Mouse (Mus musculus) spleen, adult 10 weeks (tissue): ENCODE measurements around the gene Eif2s3x. TPM values are rescaled to one million over a fixed set of nuclear protein-coding genes. Genes with fewer than 3 reads are reported as not detected.

Experiments used
- polyA plus RNA-seq: library from polyadenylated mRNA; stranded (reverse); fragments of 350-450 nt; fragmentation: Illumina TruSeq; extraction: RNeasy Lipid Tissue Mini Kit (QIAGEN cat#74804); gene quantifications from one replicate; pipeline ENCODE4 v1.2.3, GENCODE M21; 2015; ENCODE audit warnings: low replicate concordance; ENCODE audit not compliant: insufficient read depth

Eif2s3x gene
- polyA plus RNA-seq, result 132 TPM

GRCm38 (mm10) chrX:94212597-94213321 lies at the start of gene Eif2s3x:
Gene Eif2s3x, minus strand, starts transcription at chrX:94212862.

GRCm38 (mm10) chrX:94234532-94235189 lies 22.0 kb upstream of the Eif2s3x start, which contains the start of gene Klhl15:
Gene Klhl15, plus strand, starts transcription at chrX:94234599.

Other genes starting within 250 kb of the Eif2s3x start
- not detected for gene AU015836, start 244.2 kb downstream of the Eif2s3x start, polyA plus RNA-seq
- 50.9 TPM for gene Zfx, start 89.2 kb downstream of the Eif2s3x start, polyA plus RNA-seq
- gene Klhl15, start 21.7 kb upstream of the Eif2s3x start, polyA plus RNA-seq, result 8.2 TPM
- not detected for gene Fam90a1b, start 153.9 kb upstream of the Eif2s3x start, polyA plus RNA-seq
- 18.6 TPM for gene Apoo, start 154.3 kb upstream of the Eif2s3x start, polyA plus RNA-seq